Mouse (Mus musculus) testis, adult 2 months (tissue): ENCODE measurements at regions not wholly inside any gene's neighbourhood (a gene's known extent, or its start where the extent isn't known, plus 50 kb on each side); places are given as distances from the start of the nearest gene placed in this dataset.

ENCODE experiments used
- H3K27ac ChIP-seq: fragments of 200-500 bp; 2 replicates; pipeline ENCODE4 v1.5.1; 2012; ENCODE audit warnings: low read depth, low read length; ENCODE audit not compliant: control insufficient read depth, insufficient read depth
- H3K27me3 ChIP-seq: fragments of 200-500 bp; 2 replicates; pipeline ENCODE4 v1.6.1; 2012; ENCODE audit warnings: mild to moderate bottlenecking, low read length, moderate library complexity; ENCODE audit not compliant: control insufficient read depth, insufficient read depth
- H3K36me3 ChIP-seq: fragments of 200-500 bp; 2 replicates; pipeline ENCODE4 v1.6.1; 2012; ENCODE audit warnings: mild to moderate bottlenecking, low read length; ENCODE audit not compliant: control insufficient read depth, insufficient read depth
- H3K4me1 ChIP-seq: fragments of 200-500 bp; 2 replicates; pipeline ENCODE4 v1.6.1; 2012; ENCODE audit warnings: low read length; ENCODE audit not compliant: control insufficient read depth, insufficient read depth
- H3K4me3 ChIP-seq: fragments of 200-500 bp; 2 replicates; pipeline ENCODE4 v1.5.1; 2012; ENCODE audit warnings: low read depth, mild to moderate bottlenecking, low read length, moderate library complexity, mixed read lengths; ENCODE audit not compliant: control insufficient read depth
- CTCF ChIP-seq: fragments of 200-500 bp; IDR thresholded peaks from 2 replicates; pipeline ENCODE4 v1.5.1; 2012; ENCODE audit warnings: low read depth, mild to moderate bottlenecking, inconsistent platforms, low read length, moderate library complexity; ENCODE audit not compliant: control insufficient read depth, insufficient read depth, insufficient replicate concordance
- POLR2A ChIP-seq: fragments of 200-500 bp; IDR thresholded peaks from 2 replicates; pipeline ENCODE4 v1.6.1; 2012; ENCODE audit warnings: low read depth, mild to moderate bottlenecking, inconsistent platforms, low read length, moderate library complexity; ENCODE audit not compliant: control insufficient read depth

DNA sequence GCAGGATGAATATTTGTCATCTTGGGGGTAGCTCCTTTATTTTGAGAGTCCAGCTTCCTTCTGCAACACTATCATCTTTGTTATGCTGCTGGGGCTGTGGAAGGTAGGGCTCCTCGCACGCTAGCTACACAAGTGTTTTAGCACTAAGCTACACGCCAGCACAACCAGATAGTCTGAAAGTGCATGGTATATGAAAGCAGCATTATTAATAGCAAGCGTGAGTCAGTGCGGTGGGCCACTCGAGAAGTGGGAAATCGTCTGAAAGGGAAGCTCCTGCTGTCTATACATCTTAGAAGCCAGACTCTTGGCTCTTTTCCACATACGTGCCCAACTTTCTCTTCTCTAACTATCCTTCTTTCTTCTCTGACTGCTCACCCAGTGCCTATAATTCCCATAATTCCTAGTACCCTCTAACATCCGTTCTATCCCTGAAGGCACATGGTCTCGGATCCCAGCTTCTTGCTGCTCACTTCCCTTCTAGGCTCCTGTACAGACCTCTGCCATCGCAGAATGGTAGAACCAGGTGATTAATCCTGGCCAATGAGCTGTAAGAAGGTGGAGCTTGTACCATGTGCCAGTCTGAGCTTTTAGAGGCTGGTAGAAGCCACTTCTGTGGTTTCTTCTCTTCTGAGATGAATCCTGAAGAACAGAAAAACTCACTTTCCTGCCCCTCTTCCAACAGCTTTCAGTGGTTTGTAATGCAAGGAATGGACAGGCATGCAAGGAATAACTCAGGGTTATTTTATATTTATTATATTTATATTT, 55.5 kb downstream of the E030025P04Rik start:
- Histone ChIP-seq H3K27me3 (no peaks in the 10 kb centered on the region), H3K4me3 (no peak overlapping the region), H3K27ac (no peak overlapping the region), H3K4me1 (no peaks in the 10 kb centered on the region), H3K36me3 (no peaks in the 10 kb centered on the region)
- no peak for TF ChIP-seq CTCF
- TF ChIP-seq POLR2A, result no peak

DNA sequence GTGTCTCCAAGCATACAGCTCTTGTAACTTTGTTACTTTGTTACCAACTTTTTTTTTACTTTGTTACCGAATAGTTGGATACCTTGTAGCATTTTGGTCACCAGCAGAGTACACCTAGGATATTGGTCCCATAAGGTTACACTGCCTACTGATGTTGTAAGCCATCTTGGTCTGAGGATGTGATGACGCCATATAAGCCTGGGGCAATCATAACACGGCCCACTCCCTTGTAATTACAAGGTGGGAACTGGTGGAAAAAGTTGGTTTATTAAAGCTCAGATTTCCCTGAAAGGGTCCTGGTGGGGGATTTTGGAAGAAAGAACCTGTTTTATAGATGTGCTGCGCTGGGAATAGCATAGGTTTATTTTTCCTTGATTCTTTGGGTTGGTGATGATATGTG, 62.2 kb downstream of the E030025P04Rik start:
- H3K4me1 ChIP-seq, result peaks cover 3% of the 10 kb centered on the region; the same call in 1 of the 2 replicates
- H3K36me3 ChIP-seq, result no peaks in the 10 kb centered on the region
- no peak for TF ChIP-seq CTCF
- TF ChIP-seq POLR2A, result no peak
- no peak overlapping the region for H3K4me3 ChIP-seq
- no peak overlapping the region for H3K27ac ChIP-seq
- no peaks in the 10 kb centered on the region for H3K27me3 ChIP-seq

DNA sequence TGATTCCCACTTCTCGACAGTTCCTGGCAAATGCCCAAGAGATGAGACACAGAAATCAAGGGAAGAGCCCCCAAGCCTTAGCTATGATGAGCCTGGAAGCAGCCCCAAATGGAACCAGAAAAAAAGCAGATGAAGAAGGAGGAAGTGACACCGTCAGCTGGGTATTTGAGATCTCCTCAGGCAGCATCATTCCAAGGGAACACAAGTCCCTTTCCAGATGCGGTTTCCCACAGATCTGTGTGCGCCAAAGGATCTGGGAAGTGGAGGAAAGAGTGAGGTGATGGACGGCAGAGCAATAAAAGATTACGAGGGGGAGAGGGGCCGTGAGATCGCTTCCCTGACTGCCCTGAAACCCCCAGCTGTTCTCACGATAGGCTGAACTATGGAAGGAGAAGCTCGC, 62.7 kb downstream of the E030025P04Rik start:
- Histone ChIP-seq H3K27me3 (no peaks in the 10 kb centered on the region), H3K4me3 (no peak overlapping the region), H3K36me3 (no peaks in the 10 kb centered on the region), H3K4me1 (peaks cover 3% of the 10 kb centered on the region; the same call in 1 of the 2 replicates), H3K27ac (no peak overlapping the region)
- TF ChIP-seq CTCF, result no peak
- TF ChIP-seq POLR2A, result no peak

DNA sequence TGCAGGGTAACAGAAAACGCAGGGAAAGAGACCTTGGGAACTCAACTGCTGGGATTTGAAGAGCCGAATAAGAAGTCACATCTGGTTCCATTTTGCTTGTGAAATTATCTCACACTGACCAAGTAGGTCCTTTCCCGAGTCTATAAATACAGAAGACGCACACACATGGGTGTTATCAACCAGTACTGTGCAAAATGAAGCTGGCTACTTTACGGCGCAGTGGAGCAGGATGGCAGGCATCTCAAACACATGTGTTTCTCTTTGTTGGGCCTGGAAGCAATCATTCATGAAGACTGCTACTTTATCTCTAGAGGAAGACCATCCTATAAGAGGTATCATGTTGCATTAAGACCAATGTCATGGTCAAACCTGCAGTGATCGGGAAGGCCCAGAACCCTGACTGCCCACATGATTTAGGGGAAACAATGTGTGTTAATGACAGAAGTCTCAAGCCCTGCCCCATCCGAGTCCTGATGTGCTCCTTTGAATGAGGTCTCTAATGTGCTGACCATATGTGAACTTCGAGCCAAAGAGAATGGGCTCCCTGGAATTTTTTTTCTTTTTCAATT, 63.2 kb downstream of the E030025P04Rik start:
- Histone ChIP-seq H3K27ac (no peak overlapping the region), H3K36me3 (no peaks in the 10 kb centered on the region), H3K4me3 (no peak overlapping the region), H3K4me1 (peaks cover 3% of the 10 kb centered on the region; the same call in 1 of the 2 replicates), H3K27me3 (no peaks in the 10 kb centered on the region)
- no peak for TF ChIP-seq CTCF
- TF ChIP-seq POLR2A, result no peak

DNA sequence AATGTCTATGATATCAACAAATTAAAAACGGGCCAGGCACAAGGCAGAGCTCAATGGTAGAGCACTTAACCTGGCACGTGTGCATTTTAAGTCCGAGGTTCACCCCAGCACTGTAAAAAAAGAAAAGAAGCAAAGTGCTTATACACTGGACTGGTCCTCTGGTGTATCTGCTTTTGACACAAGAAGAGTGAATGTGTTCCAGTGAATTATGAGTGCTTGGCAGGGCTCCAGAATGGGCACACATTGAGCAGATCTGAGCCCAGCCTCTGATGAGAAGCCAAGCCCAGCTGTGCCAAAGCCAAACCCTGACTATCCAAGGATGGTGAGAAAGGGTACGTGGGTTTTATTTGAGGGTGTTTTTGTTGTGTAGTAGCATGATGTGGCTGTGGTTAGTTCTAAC, 64.7 kb downstream of the E030025P04Rik start:
- H3K36me3 ChIP-seq, result no peaks in the 10 kb centered on the region
- H3K4me3 ChIP-seq, result no peak overlapping the region
- H3K4me1 ChIP-seq, result peaks cover 3% of the 10 kb centered on the region; the same call in 1 of the 2 replicates
- H3K27ac ChIP-seq, result no peak overlapping the region
- TF ChIP-seq POLR2A (no peak), CTCF (no peak)
- no peaks in the 10 kb centered on the region for H3K27me3 ChIP-seq

DNA sequence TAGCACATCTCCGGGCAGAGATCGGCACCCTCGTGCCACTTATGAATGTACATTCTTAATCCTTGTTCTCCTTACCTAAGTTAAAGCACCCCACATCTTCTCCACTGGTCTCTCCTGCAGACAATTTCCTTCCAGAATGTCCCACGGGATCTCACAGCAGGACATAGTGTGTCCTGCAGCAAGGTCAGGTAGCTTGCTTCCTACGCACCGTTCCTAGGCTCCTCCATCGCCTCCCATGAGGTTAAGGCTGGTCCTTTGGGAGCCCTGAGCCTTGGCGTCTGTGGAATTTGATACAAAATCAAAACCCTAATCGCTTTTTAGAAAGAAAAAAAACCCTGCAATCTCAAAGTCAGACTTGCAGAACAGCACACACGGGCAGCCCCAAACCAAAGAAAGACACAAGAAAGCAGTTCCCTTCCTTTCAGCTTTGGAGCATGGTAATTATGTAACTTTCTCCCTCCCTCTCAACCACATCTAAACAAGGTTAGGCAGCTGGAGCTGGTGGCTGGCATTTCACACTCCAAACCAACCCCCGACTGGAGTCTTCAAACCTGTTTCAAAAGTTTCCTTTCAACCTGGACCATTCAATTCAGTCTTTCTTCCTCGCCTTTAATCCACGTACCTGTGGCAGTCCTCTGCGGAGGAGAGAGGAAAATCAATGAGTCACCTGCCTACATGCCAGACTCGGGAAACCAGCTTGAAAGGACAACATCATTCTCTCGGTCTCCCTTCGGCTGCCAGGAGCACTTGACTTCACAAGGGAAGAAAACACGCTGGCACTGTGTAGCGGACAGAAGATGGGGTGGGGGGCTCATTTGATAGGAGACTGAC, 67.4 kb downstream of the E030025P04Rik start:
- Histone ChIP-seq H3K4me1 (peaks cover 3% of the 10 kb centered on the region; the same call in 1 of the 2 replicates), H3K4me3 (no peak overlapping the region), H3K27ac (peak overlapping the region; percentile 76), H3K27me3 (no peaks in the 10 kb centered on the region), H3K36me3 (no peaks in the 10 kb centered on the region)
- no peak for TF ChIP-seq POLR2A
- TF ChIP-seq CTCF, result no peak

DNA sequence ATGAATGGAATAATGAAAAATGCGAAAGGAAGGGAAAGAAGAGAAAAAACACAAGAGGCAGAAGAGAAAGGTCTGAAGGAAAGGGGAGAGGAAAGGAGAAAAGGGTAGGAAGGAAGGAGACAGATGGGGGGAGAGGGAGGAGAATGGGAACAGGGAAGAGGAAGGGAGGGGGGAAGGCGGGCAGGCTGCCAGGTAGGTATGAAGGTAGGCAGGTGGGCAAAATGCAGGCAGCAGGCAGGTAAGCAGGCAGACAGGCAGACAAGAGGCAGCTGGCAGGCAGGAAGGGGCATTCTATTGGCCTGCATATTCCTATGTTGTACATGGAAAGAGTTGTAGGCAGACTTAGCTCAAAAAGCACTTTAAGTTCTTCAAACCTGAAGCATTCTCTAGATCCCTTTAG, 72.8 kb downstream of the E030025P04Rik start:
- H3K4me3 ChIP-seq, result no peak overlapping the region
- no peak overlapping the region for H3K27ac ChIP-seq
- H3K4me1 ChIP-seq, result peaks cover 3% of the 10 kb centered on the region
- TF ChIP-seq CTCF (no peak), POLR2A (no peak)
- no peaks in the 10 kb centered on the region for H3K36me3 ChIP-seq
- no peaks in the 10 kb centered on the region for H3K27me3 ChIP-seq
